Mouse (Mus musculus) kidney, adult 8-10 months (tissue): ENCODE measurements around the gene Slc22a14.
"Not testable (repeated sequence)": the region's sequence is repeated elsewhere in the genome, so short reads cannot be mapped to it uniquely, and the experiment has no call there.

ENCODE experiments used
- DNase-seq, 2 experiments: peaks; one replicate each; pipeline ENCODE4 v3.0.0; 2022

The Slc22a14 gene

DNA sequence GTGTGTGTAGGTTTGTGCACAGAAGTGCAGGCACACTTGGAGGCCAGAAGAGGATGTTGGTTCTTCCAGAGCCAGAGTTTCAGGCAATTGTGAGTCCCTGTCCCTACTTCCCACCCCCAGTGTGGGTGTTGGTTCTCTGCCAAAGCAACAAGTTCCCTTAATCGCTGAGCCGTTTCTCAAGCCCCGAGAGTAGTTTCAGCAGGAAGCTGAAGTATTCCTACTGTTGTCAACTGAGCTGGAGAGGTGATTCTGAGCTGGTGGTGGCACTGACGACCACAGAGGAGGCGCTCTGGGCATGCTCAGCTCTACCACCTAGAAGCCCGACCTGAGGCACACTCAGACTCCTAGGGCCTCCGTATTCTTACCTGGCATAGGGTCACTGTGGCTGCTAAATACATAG lies at the start of gene Slc22a14:
Gene Slc22a14, minus strand, starts transcription at position 270 of the 400 bp plus-strand sequence.
- no peak for DNase-seq

DNA sequence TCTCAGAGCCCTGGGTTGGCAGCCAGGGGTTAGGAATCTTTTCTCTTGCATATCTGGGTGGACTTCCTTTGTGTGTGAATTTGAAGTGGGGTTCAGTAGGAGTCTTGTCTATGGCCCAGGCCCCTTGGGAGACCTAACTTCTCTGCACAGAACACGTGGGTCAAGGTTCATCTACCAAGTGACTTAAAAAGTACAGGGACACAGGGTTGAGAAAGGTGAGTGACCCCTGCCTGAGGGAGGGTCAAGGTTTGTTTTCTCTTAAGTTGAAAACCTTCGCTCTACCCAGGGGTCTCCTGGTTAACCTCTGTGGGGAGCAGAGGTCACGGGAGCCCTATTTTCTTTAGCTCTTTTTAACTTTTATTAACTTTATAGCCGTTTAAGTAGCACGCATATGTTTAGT lies 44.5 kb upstream of the Slc22a14 start:
- no peak for DNase-seq

DNA sequence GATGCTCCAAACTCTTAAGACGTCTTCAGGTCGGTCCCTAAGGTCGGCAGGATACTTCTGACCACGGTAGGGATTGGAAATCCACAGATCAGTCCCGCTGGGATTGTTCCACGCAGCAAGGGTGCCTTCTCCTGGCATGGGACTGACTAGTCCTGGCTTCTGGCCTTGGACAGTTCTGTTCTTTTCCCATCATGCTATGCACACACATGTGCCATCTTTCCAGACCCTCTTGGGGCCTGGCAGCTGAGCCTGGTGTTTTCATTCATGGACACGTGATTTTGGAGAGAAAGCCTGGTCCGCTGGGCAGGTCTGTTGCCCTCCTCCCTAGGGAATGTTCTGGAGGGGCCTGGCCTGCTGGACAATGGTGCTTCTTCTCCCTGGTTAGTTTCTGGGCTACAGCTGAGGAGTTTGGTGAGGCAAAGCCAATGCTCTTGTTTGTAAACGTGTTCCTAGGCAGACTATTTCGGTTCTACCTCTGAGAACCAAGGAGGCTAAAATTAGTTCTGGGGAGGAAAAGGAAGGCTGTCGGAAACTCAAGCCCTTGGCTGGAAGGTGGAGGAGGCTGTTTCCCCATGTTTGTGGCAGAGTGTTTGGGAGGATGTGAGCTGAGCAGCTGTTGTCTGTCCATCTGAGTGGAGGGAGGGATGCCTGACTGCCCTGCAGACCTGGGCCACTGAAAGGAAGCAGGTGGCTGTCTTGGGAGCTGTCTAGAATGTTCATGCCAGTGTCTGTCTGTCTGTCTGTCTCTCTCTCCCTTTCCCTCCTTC lies 43.7 kb upstream of the Slc22a14 start:
- no peak for DNase-seq

DNA sequence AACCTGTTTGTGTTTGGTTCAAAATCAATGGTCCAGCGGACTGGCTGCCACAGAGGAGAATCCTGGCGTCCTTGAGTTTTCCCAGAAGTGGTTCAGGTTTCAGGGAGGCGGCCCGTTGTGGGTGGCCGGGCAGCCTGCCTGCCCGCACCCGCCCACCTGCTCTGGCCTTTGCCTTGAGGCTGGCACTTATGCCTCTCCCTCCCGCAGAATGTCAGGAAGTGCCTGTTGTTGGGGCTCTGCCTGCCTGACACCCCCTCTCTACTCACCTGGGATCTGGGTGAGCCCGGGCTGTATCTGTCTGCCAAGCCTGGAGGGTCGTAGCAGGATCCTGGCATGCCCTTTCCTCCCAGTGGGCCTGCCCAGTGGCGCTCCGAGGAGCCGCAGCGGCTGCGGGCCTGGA lies 42.5 kb upstream of the Slc22a14 start:
- DNase-seq: peak; percentile 68 to 77

DNA sequence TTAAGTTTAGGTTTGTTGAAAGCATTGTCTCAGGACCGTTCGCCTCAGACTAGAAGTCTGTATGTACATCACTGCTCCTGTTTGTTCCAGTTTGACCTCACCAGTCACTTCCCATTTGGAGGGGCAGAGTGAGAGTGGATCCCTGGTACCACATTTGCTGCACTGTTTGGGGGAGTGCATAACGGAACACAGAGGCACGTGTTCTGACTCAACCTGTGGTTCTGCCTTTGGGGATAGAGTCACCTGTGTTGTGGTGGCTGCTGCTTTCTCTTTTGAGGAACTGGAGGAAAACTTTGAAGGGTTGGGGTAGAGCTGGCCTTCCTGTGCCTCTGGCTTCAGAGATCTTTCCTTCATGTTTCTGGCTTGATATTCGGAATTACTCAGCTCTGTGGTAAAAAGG lies 38.7 kb upstream of the Slc22a14 start:
- no peak for DNase-seq

DNA sequence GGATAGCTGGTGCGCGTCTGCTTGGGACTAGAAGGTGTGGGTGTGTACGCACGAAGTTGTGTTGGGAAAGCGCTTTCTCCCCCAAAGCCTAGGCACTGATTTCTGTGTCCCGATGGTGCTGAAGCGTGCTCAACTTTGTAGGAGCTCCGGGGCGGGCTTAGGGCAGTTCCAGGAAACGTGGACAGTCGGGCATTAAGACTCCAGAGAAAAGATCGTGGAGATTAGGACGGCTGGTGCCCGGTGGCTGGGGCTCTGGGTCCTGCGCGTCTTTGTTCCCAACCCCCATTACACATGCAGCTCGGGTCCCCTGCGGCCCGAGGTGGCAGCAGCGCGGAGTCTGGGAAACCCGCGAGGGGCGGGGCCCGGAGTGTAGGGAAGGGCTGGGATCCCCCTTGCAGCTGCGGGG lies 37.9 kb upstream of the Slc22a14 start:
- peak in 1 of 2 experiments; percentile 23 for DNase-seq

DNA sequence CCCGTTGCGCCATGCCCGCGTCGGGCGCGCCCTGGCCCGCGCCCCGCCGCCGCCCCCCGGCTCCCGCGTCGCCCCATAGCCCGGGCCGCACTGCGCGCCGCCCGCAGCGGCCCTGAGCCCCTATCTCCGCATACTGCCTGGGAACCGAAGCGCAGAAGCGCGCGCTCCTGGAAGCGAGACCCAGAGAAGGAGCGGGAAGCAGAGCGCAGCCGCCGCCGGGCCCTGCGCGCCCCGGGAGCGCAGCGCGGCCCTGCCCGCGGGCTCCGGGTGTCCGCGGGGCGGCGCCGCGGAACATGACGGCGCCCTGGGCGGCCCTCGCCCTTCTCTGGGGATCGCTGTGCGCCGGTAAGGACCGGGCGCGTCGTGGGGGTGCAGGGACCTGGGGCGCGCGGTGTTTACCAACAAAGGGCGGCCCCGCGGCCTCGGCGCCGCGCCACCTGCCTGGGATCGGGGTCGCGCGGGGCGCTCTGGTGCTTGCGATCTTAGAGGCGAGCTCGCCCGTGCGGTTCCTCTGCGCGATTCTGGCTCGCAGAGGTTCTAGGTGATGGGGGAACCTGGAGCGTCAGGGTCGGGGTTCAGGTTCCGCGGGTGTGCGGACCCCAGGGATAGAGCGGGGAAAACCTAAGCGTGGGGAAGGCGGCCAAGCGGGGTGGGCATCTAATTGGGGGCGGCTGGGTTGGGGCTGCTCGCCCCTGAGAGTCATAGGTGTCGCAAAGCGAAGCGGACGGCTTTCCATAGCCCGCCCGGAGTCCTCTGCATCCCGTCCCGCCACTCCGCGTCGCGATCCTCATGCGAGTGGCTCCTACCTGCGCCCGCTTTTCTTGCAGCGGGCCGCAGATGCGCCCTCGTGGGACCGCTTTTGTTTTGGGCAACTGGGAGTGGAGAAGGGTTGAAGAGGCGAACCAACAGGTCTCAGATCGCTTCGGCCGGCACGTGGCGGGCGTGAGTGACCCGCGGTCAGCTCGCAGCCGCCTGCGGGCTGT lies 37.2 kb upstream of the Slc22a14 start:
- DNase-seq: peak in 1 of 2 experiments; percentile 40

DNA sequence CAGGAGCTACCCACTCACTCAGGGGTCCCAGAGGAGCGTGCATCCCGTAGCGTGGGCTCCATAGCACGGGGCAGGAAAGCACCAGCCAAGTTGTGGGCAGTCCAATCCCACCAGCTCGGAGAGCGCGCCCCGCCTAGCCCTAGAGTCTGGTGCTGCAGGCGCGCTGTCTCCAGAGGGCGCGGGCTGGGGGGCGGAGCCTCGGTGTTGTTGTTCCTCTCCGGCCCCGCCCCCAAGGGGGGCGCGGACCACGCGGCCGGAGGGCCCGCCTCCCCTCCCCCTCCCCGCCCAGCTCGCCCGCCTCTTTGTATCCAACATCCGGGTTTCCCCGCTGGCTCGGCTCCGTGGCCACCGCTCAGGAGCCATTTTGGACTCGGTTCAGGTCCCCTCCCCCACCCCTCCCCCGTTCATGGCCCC lies 36.5 kb upstream of the Slc22a14 start, which contains the start of gene Acvr2b:
Gene Acvr2b, plus strand, starts transcription at position 318 of the 414 bp plus-strand sequence.
- DNase-seq: peak; percentile 93 to 95

DNA sequence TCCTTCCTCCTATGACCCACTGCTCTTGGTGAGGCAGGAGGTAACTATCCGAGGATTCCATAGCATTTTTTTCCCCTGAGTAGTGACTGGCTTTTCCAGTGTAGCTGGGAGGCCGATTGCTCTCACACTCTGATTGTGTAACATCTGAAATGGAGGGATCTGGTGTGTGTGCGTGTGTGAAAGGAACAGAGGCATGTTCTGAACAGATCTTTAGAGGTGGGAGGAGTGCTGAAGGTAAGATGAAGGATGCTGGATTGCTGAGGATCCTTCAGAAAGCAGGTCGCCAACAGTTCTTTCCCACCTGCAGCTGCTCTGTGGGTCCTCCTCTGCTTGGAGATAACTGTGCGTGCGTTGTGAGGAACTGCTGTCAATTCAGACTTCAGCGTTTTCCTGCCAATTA lies 36.0 kb upstream of the Slc22a14 start:
- DNase-seq: no peak

DNA sequence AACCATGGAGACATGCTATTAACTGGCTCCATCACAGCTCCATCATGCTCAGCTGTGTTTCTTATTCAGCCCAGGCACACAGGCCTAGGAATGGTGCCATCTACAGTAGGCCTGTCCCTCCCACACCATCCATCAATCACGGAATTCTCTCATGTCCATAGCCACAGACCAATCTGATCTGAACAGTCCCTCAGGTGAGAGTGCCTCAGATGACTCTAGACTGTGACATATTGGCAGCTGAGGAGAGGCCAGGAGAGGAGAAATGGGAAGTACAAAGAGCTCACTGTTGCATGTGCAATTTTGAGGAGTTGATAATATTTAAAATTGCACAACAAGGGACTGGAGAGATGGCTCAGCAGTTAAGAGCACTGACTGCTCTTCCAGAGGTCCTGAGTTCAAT lies 29.5 kb upstream of the Slc22a14 start:
- no peak for DNase-seq

DNA sequence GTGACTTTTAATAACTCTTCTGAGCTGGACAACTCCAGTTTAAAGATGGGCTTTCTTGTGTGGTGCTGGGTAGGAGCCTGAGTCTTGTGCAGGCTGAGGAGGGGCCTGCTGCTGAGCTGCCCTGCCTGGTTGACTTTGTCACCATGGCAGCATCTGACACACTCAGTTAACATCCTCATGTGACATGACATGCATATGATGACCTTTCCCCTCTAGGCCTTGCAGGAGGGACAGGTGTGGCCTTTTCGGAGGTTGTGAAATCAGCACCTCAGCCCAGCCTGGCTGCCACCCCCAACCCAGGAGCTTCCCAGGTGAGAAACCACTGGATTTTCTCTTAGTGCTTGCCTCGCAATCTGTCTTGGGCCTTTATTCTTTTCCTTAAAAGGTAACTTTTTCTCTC lies 24.9 kb upstream of the Slc22a14 start:
- DNase-seq: no peak

DNA sequence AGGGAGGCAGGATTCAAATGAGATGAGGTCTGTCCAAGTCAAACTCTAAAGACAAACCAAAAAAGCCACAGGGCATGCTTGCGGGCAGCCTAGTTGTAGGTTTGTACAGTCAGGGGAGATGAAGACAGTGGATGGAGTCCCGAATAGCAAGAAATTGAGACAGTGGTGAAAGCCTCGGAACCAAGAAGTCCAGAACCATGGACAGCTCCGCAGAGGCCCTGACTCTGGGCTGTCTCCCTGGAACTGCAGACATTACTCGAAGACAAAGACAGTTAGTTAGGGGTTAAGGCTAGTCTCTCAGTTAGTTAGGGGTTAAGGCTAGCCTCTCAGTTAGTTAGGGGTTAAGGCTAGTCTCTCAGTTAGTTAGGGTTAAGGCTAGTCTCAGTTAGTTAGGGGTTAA lies 23.6 kb upstream of the Slc22a14 start:
- no peak for DNase-seq

DNA sequence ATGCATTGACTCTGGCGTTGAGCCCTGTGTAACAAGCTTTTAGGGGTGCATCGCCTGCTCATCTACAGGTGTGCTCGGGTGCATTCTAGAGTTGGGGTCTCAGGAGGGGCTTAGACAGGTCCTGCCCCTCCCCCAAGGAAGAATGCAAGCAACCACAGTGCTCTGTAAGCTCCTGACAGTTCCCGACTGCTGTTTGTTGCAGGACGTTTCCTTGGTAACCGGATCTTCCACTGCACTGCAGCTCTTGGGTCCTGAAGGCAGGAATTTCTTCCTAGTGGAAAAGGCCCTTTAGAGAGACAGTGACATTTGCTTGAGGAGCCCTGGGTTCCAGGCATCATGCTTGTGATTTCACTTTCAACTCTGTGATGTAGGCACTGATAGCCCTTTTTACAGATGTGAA lies 17.2 kb upstream of the Slc22a14 start:
- DNase-seq: no peak

DNA sequence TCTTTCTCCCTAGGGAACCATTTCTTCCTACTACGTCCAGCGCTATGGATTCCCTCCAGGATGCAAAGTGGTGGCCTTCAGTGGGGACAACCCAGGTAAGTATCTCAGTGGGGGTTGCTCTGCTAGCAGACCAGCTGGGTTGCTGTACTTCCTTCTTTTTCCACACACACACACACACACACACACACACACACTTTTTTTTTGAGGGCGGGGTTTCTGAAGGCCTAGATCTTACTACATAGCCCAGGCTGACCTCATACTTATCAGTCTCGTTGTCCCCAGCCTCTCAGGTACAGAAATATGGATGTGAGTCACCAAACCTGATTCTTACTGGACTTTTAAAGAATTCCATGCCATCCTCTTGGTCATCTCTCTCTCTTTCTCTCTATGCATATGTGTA lies 12.9 kb upstream of the Slc22a14 start:
- no peak for DNase-seq

DNA sequence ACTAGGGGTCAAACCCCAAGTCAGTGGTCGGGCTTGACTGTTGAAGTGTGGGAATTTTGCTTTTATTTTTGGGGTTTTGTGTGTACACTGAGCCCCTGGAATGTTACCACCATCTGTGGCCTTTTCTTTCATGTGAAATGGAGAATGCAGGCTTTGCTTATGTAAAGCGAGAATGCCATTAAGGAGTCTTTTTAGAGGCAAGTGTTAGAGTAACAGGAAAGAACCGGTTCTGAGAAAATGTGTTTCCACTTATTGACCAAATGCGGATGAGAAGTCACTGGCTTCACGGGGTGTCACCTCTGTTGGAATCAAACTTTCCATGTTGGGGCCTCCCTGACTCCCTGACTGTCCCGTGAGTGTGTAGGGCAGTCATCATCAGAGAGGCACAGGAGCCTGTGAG lies 10.2 kb upstream of the Slc22a14 start:
- DNase-seq: no peak

DNA sequence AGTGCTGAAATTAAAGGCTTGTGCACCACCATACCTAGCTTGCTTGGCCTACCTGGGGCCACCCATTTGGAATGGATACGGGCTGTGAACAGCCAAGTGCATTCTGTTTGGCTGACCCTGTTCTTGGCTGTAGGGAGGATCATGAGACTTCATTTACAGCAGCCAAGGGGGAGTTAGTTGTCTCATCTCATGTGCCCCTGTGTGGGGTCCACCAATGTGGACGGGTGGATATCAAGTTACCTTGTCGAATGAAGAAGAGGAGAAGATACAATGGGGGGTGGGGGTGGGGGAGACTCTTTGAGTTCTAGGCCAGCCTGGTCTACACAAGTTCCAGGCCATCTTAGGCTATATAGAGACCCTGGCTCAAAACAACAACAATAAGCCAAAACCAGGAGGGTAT lies 9.7 kb upstream of the Slc22a14 start:
- DNase-seq: no peak

DNA sequence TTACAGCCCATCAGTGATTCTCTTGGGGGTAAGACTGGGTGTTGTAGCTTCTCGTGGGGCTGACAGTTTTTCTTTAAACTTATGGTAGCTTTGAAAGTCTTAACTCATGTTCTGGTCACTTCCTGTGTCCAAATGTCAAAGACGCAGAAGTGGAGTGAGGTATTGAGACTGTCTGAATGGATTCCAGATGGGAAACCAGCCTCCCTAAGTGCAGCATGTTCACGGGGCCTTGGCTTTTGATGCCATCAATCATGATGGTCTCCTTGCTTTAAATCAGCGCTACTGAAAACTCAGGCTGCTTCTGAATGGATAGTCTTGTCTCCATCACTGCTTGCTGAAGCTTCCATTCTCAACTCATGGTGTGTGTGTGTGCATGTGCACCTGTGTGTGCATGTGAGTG lies 5.9 kb upstream of the Slc22a14 start:
- no peak for DNase-seq

DNA sequence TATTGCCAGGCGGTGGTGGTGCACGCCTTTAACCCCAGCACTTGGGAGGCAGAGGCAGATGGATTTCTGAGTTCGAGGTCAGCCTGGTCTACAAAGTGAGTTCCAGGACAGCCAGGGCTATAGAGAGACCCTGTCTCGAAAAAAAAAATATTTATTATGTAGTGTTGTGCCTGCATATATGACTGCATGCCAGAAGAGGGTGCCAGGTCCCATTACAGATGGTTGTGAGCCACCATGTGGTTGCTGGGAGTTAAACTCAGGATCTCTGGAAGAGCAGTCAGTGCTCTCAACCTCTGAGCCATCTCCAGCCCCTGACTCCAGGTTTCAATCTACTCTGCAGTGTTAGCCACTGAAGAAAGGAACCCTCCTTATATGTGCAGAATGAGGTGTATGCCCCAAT lies 5.4 kb upstream of the Slc22a14 start:
- DNase-seq: not testable (repeated sequence)

DNA sequence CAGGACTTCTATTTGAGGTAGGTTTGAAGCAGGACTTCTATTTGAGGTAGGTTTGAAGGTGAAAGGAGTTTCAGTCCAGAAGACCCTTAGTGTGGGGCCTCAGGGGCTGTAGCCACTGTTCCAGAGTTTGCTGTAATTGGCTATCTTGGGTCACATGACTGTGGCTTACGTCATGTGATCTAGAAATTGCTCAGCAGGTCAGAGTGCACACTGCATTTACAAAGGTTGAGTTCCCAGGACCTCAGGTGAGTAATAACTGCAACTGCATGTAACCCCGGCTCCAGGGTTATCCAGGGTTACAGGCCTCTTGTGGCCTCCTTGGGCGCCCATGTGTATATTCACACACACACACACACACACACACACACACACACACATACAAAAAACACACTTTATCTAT lies 3.0 kb upstream of the Slc22a14 start:
- peak; percentile 54 to 56 for DNase-seq

DNA sequence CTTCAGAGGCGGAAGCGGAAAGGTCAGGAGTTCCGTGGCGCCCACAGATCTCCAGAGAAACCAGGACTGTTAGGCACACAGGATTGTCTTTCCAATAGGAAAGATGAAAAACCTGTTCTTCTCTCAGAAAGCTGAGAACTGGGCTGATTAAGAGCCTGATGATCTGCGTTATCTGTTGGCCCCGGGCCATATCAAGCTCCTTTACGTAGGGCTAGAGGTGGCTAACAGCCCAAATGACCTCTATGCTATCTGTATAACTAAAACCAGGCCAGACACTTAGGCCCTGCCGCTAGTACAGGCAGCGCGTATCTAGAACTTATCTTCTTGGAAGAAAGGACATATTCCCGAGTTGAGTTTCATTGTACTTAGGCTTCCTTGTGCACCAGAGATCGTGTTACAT lies 2.1 kb downstream of the Slc22a14 start:
- DNase-seq: no peak

DNA sequence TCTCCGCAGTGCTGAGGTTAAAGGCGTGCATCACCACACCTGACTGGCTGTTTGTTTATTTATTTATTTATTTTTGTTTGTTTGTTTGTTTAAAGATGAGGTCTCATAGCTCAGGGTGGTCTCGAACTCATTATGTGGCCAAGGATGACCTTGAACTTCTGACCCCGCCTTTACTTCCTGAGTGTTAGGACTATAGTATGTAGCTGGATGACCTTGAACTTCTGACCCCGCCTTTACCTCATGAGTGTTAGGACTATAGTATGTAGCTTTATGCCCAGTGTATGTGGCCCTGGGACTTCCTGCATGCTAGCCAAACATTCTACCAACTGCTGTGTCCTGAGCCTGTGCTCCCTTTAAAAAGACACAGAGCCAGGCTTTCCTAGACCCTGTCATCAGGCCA lies 3.9 kb downstream of the Slc22a14 start:
- DNase-seq: no peak

DNA sequence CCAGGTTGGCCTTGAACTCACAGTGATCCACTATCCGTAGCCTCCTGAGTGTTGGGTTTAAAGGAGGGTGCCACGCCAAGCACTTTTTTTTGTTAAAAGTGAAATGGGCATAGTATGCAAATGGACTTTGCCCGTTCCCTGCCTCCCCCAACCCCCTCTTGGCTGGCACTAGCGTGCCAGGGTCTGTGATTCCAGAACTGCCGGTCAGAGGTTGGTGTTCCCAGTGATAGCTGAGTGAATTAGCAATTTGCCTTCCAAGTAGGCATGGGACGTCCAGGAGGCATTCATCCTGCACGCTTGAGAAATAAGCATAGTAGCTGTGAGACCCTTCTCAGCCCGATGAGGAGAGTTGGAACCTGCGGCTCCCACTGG lies 7.3 kb downstream of the Slc22a14 start:
- peak; percentile 82 to 84 for DNase-seq

DNA sequence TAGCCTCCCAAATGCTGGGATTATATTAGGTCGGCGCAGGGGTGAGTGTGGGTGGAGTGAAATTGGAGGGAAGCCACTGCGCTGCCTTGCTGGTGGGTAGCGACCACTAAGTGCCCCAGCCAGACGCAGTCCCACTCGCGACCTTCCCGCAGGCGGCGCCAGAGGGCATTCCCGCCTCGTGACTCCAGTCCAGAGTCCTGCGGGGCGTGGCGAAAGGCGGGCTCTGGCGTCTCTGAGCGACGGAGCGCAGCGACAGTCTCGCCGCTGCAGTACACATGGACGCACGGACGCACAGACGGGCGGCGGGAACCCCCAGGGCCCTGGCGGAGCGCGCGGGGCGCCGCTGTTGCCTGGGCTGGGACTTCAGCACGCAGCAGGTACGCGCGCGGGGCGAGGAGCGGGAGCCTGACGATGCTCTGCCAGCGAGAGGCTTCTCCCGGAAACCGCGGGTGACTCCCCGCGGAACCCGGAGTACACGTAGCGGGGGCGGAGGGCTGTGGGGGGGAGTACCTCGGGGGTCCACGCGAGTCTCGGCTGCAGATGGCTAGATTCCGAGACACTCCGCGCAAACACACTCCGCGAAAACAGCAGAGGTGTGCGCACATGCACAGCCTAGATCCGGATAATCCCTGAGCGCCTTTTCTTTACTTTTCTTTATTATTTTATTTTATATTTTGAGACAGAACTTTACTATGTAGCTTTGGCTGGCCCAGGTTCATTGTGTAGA lies 7.9 kb downstream of the Slc22a14 start, which contains the start of gene Xylb:
Gene Xylb, plus strand, starts transcription at position 51 of the 727 bp plus-strand sequence.
- DNase-seq: peak; percentile 92 to 97
